Mouse (Mus musculus): ENCODE measurements around the gene Wnt10a.

DNA sequence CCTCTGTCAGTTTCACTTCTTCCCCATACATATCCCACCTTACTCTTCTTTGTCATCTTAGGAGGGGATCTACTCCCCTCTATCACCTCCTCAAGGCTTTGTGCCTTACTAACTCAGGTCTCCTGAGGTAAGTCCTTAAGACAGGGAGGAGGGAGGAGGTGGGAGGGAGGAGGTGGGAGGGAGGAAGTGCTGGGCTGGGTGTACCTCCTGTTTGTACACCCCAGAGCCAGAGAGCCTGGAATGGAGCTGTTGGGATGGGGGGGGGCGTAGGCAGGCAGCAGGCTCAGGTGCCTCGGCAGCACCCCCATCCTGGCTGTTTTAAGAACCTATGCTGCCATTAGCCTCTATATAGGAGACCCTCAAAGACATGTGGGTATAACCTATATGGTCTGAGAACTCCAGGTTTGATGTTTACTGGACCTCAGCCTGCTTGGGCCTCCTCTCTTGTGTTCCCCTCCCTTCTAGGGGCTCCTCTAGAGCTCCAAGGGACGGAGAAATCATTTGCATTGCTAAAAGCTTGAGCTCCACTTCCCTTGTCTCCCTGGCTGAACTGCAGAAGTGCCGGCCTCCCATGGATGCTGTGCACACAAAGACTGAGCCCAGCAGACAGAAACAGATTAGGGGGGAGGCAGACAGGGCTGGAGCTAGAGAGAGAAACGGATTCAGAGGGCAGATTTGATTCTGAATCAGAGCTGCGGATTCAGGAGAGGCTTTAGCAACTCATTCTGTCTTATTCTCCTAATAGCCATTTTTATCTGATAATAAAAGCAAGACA lies 59.9 kb downstream of the Wnt10a start:
- TF ChIP-seq POLR2A (IDR thresholded peaks at IDR 0.05; ENCODE audit: control insufficient read depth, low read depth, low read length) (no peak), CTCF (IDR thresholded peaks at IDR 0.05; ENCODE audit: control insufficient read depth, insufficient read depth, insufficient replicate concordance, low read depth, low read length) (no peak)

All from testis, adult 2 months (tissue).